Mouse (Mus musculus) liver, postnatal 0 days (tissue): ENCODE results near the gene Tfb1m.
A peak's percentile ranks its signal among the peaks of the same experiment; 100 is the strongest.

Experiments used
- CTCF ChIP-seq: sonication (generic); IDR thresholded peaks from 2 replicates; pipeline ENCODE4 v1.5.1; 2016; ENCODE audit warnings: antibody characterized with exemption, low read depth
- EP300 ChIP-seq: IDR thresholded peaks from 2 replicates; pipeline ENCODE4 v1.6.1; 2016; ENCODE audit warnings: antibody characterized with exemption, low read depth, mild to moderate bottlenecking

- TF ChIP-seq EP300 (no peak), CTCF (peak; percentile 63)
These were observed 59.5 kb downstream of the Tfb1m start for GRCm38 (mm10) chr17:3498086-3498485.
